Mouse (Mus musculus): Measurements from ENCODE around the gene Gcm1. TPM values are rescaled to one million over a fixed set of nuclear protein-coding genes. Genes with fewer than 3 reads are reported as not detected.

Gene Gcm1
- polyA plus RNA-seq, 1 experiment from 2014 or later: not detected

- Histone ChIP-seq H3K4me2 (replicated peaks; ENCODE audit: low read depth) (no peak overlapping the region), H3K4me3 (ENCODE audit: low read depth, low read length) (no peak overlapping the region), H3K9me3 (ENCODE audit: control insufficient read depth, low read length) (no peaks in the 10 kb centered on the region), H3K9ac (ENCODE audit: low read length) (no peak overlapping the region), H3K27me3 (ENCODE audit: control insufficient read depth, insufficient read depth, low read length) (no peaks in the 10 kb centered on the region), H3K36me3 (ENCODE audit: control insufficient read depth, insufficient read depth, low read length) (no peaks in the 10 kb centered on the region), H3K27ac (replicated peaks) (no peak overlapping the region), H3K4me1 (replicated peaks; ENCODE audit: control insufficient read depth, insufficient read depth) (no peaks in the 10 kb centered on the region)
- DNase-seq (ENCODE audit: low spot score) (no peak), ATAC-seq (ENCODE audit: low FRiP score, low TSS enrichment) (no peak)
- TF ChIP-seq EP300 (optimal IDR thresholded peaks at IDR 0.05): no peak
- no peak for TF ChIP-seq CTCF (IDR thresholded peaks at IDR 0.05; ENCODE audit: low read depth)
- WGBS: 70% methylated on average over 8 of the region's 8 CpGs
These were observed 2.1 kb downstream of the Gcm1 start for GRCm38 (mm10) chr9:78053821-78054220.

GRCm38 (mm10) chr9:78054298-78054697 lies 2.6 kb downstream of the Gcm1 start:
- no peaks in the 10 kb centered on the region for H3K9me3 ChIP-seq (ENCODE audit: control insufficient read depth, low read length)
- 83% methylated on average over 3 of the region's 3 CpGs for WGBS
- H3K27me3 ChIP-seq (ENCODE audit: control insufficient read depth, insufficient read depth, low read length): no peaks in the 10 kb centered on the region
- DNase-seq (ENCODE audit: low spot score) (no peak), ATAC-seq (ENCODE audit: low FRiP score, low TSS enrichment) (no peak)
- no peak overlapping the region for H3K4me3 ChIP-seq (ENCODE audit: low read depth, low read length)
- TF ChIP-seq CTCF (IDR thresholded peaks at IDR 0.05; ENCODE audit: low read depth): no peak
- TF ChIP-seq EP300 (optimal IDR thresholded peaks at IDR 0.05): no peak
- no peak overlapping the region for H3K27ac ChIP-seq (replicated peaks)
- no peaks in the 10 kb centered on the region for H3K4me1 ChIP-seq (replicated peaks; ENCODE audit: control insufficient read depth, insufficient read depth)
- no peaks in the 10 kb centered on the region for H3K36me3 ChIP-seq (ENCODE audit: control insufficient read depth, insufficient read depth, low read length)
- H3K4me2 ChIP-seq (replicated peaks; ENCODE audit: low read depth): no peak overlapping the region
- H3K9ac ChIP-seq (ENCODE audit: low read length): no peak overlapping the region

- 82% methylated on average over 16 of the region's 16 CpGs for WGBS
- no peak for TF ChIP-seq CTCF (IDR thresholded peaks at IDR 0.05; ENCODE audit: low read depth)
- no peak for TF ChIP-seq EP300 (optimal IDR thresholded peaks at IDR 0.05)
- Histone ChIP-seq H3K4me3 (ENCODE audit: low read depth, low read length) (no peak overlapping the region), H3K9me3 (ENCODE audit: control insufficient read depth, low read length) (no peaks in the 10 kb centered on the region), H3K27ac (replicated peaks) (no peak overlapping the region), H3K9ac (ENCODE audit: low read length) (no peak overlapping the region), H3K27me3 (ENCODE audit: control insufficient read depth, insufficient read depth, low read length) (no peaks in the 10 kb centered on the region), H3K4me1 (replicated peaks; ENCODE audit: control insufficient read depth, insufficient read depth) (no peaks in the 10 kb centered on the region), H3K4me2 (replicated peaks; ENCODE audit: low read depth) (no peak overlapping the region), H3K36me3 (ENCODE audit: control insufficient read depth, insufficient read depth, low read length) (no peaks in the 10 kb centered on the region)
- ATAC-seq (ENCODE audit: low FRiP score, low TSS enrichment) (no peak), DNase-seq (ENCODE audit: low spot score) (no peak)
These were observed 7.9 kb downstream of the Gcm1 start for GRCm38 (mm10) chr9:78059525-78060120.

GRCm38 (mm10) chr9:78062392-78062791 lies 10.7 kb downstream of the Gcm1 start:
- H3K36me3 ChIP-seq (ENCODE audit: control insufficient read depth, insufficient read depth, low read length): no peaks in the 10 kb centered on the region
- no peak overlapping the region for H3K27ac ChIP-seq (replicated peaks)
- no peaks in the 10 kb centered on the region for H3K4me1 ChIP-seq (replicated peaks; ENCODE audit: control insufficient read depth, insufficient read depth)
- ATAC-seq (ENCODE audit: low FRiP score, low TSS enrichment): no peak
- H3K9ac ChIP-seq (ENCODE audit: low read length): no peak overlapping the region
- H3K4me3 ChIP-seq (ENCODE audit: low read depth, low read length): no peak overlapping the region
- no peaks in the 10 kb centered on the region for H3K27me3 ChIP-seq (ENCODE audit: control insufficient read depth, insufficient read depth, low read length)
- WGBS: 89% methylated on average over 9 of the region's 9 CpGs
- no peak for TF ChIP-seq CTCF (IDR thresholded peaks at IDR 0.05; ENCODE audit: low read depth)
- TF ChIP-seq EP300 (optimal IDR thresholded peaks at IDR 0.05): no peak
- no peaks in the 10 kb centered on the region for H3K9me3 ChIP-seq (ENCODE audit: control insufficient read depth, low read length)
- no peak overlapping the region for H3K4me2 ChIP-seq (replicated peaks; ENCODE audit: low read depth)
- DNase-seq (ENCODE audit: low spot score): no peak

GRCm38 (mm10) chr9:78064121-78064520 lies 12.4 kb downstream of the Gcm1 start:
- ATAC-seq (ENCODE audit: low FRiP score, low TSS enrichment) (peak; percentile 38; the same call in 1 of the 2 replicates), DNase-seq (ENCODE audit: low spot score) (peak; percentile 24)
- H3K4me2 ChIP-seq (replicated peaks; ENCODE audit: low read depth): no peak overlapping the region
- H3K27ac ChIP-seq (replicated peaks): no peak overlapping the region
- H3K9me3 ChIP-seq (ENCODE audit: control insufficient read depth, low read length): no peaks in the 10 kb centered on the region
- WGBS: 30% methylated on average over 10 of the region's 10 CpGs
- no peak overlapping the region for H3K9ac ChIP-seq (ENCODE audit: low read length)
- H3K4me3 ChIP-seq (ENCODE audit: low read depth, low read length): no peak overlapping the region
- no peaks in the 10 kb centered on the region for H3K4me1 ChIP-seq (replicated peaks; ENCODE audit: control insufficient read depth, insufficient read depth)
- TF ChIP-seq CTCF (IDR thresholded peaks at IDR 0.05; ENCODE audit: low read depth) (no peak), EP300 (optimal IDR thresholded peaks at IDR 0.05) (no peak)
- no peaks in the 10 kb centered on the region for H3K27me3 ChIP-seq (ENCODE audit: control insufficient read depth, insufficient read depth, low read length)
- H3K36me3 ChIP-seq (ENCODE audit: control insufficient read depth, insufficient read depth, low read length): no peaks in the 10 kb centered on the region

- TF ChIP-seq CTCF (IDR thresholded peaks at IDR 0.05; ENCODE audit: low read depth): no peak
- no peak for TF ChIP-seq EP300 (optimal IDR thresholded peaks at IDR 0.05)
- no peak for ATAC-seq (ENCODE audit: low FRiP score, low TSS enrichment)
- Histone ChIP-seq H3K4me2 (replicated peaks; ENCODE audit: low read depth) (no peak overlapping the region), H3K4me1 (replicated peaks; ENCODE audit: control insufficient read depth, insufficient read depth) (no peaks in the 10 kb centered on the region), H3K9ac (ENCODE audit: low read length) (no peak overlapping the region), H3K36me3 (ENCODE audit: control insufficient read depth, insufficient read depth, low read length) (no peaks in the 10 kb centered on the region), H3K4me3 (ENCODE audit: low read depth, low read length) (no peak overlapping the region), H3K9me3 (ENCODE audit: control insufficient read depth, low read length) (no peaks in the 10 kb centered on the region), H3K27me3 (ENCODE audit: control insufficient read depth, insufficient read depth, low read length) (no peaks in the 10 kb centered on the region), H3K27ac (replicated peaks) (no peak overlapping the region)
- WGBS: 57% methylated on average over 5 of the region's 5 CpGs
- DNase-seq (ENCODE audit: low spot score): no peak
These were observed 18.8 kb downstream of the Gcm1 start for GRCm38 (mm10) chr9:78070496-78070895.

All from stomach, postnatal 0 days (tissue).